Mouse (Mus musculus) hindbrain, embryonic 16.5 days (tissue): ENCODE measurements around the gene Pdzd2. TPM values are rescaled to one million over a fixed set of nuclear protein-coding genes. Genes with fewer than 3 reads are reported as not detected.

Experiments
- ATAC-seq: fragments of 200-750 bp; cut with Nextera tagmentation; 2 replicates; pipeline ENCODE4 v1.8.0; 2017; ENCODE audit warnings: moderate TSS enrichment, moderate library complexity
- H3K27ac ChIP-seq: fragments of 300-500 bp; sonication (generic); 2 replicates; pipeline ENCODE4 v1.5.1; 2014; ENCODE audit warnings: low read depth, mild to moderate bottlenecking, control low read depth, low read length, moderate library complexity
- H3K27me3 ChIP-seq: fragments of 300-500 bp; sonication (generic); replicated peaks from 2 replicates; pipeline ENCODE4 v1.6.1; 2014; ENCODE audit warnings: low read length; ENCODE audit not compliant: control insufficient read depth, insufficient read depth
- H3K36me3 ChIP-seq: fragments of 300-500 bp; sonication (generic); 2 replicates; pipeline ENCODE4 v1.6.1; 2014; ENCODE audit warnings: mild to moderate bottlenecking, low read length, moderate library complexity, mixed read lengths; ENCODE audit not compliant: control insufficient read depth, insufficient read depth
- H3K4me1 ChIP-seq: fragments of 300-500 bp; sonication (generic); 2 replicates; pipeline ENCODE4 v1.6.1; 2014; ENCODE audit warnings: low read depth, low read length; ENCODE audit not compliant: control insufficient read depth, insufficient read depth
- H3K4me2 ChIP-seq: fragments of 300-500 bp; sonication (generic); 2 replicates; pipeline ENCODE4 v1.6.1; 2014; ENCODE audit warnings: mild to moderate bottlenecking, low read length, control low read depth, moderate library complexity
- H3K4me3 ChIP-seq: fragments of 300-500 bp; sonication (generic); 2 replicates; pipeline ENCODE4 v1.5.1; 2014; ENCODE audit warnings: mild to moderate bottlenecking, low read length, control low read depth, moderate library complexity
- H3K9ac ChIP-seq: fragments of 300-500 bp; sonication (generic); 2 replicates; pipeline ENCODE4 v1.6.1; 2014; ENCODE audit warnings: low read depth, mild to moderate bottlenecking, control low read depth, low read length, moderate library complexity
- H3K9me3 ChIP-seq: fragments of 300-500 bp; sonication (generic); 2 replicates; pipeline ENCODE4 v1.6.1; 2014; ENCODE audit warnings: mild to moderate bottlenecking, low read length, moderate library complexity; ENCODE audit not compliant: control insufficient read depth
- WGBS: fragments of 180-500 bp; shearing (Covaris S2); extraction: QIAGEN DNeasy Blood & Tissue Kit; methylation state at CpG from one replicate; pipeline ENCODE4 v1.1.7; 2014; 5-methylcytosine and 5-hydroxymethylcytosine counted together
- polyA plus RNA-seq: library from polyadenylated mRNA; unstranded; fragments of >200 nt; fragmentation: Nextera tagmentation; extraction: Ambion mirVana; gene quantifications from 2 replicates; pipeline ENCODE4 v1.2.1, GENCODE M21; 2015

The Pdzd2 gene
- polyA plus RNA-seq, 1 experiment from 2014 or later, result 19.5 TPM

DNA sequence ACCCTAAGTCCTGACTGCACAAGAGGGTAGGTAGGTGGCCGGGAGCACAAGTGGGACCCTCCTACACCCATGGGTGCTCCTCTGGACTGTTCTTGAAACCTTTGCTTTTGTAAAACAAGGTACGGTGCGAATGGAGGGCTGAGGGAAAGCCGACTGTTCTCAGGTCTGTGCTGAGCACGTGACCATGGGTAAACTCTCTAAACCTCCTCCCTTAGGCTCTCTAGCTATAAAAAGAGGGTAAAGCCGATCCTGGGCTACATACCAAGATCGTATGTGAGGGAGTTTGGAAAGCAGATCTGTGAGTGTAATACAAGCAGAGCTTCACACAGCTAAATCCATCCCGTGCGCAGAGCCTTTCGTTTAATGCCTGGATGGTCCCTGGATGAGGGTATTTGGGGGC, 23.4 kb upstream of the Pdzd2 start:
- Histone ChIP-seq H3K27me3 (no peaks in the 10 kb centered on the region), H3K27ac (no peak overlapping the region), H3K4me1 (no peaks in the 10 kb centered on the region), H3K9ac (no peak overlapping the region), H3K36me3 (no peaks in the 10 kb centered on the region), H3K4me2 (no peak overlapping the region), H3K4me3 (no peak overlapping the region), H3K9me3 (no peaks in the 10 kb centered on the region)
- no peak for ATAC-seq
- 72% methylated on average over 10 of the region's 10 CpGs for WGBS

DNA sequence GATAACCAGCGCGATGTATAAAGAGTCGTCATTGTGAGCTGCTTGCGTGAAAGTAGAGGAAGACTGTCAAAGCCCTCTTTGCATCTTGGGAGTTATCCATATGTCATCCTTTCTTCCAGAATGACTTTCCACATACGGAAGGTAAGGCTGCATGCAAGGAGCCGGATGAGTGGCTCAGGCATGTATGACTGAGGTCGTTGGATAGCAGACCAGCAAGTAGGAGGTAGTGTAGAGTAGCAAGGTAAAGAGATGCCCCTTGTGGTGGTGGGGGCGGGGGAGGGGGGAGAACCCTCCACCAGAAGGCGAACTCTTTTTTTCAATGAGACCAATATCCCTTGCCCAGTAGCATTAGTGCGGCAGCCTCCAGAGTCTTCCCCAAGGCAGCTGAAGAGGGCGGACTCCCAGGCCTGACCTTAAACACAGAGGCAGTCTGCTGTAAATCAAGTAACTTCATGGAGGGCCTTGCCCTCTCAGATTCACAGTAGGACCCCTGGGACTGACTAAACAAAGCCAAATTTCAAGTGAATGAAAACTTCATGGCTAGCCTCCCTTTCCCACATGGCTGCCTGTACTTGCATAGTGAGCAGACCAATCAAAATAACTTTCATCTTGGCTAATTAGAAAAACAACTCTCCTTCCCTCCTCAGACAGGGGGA, 22.7 kb upstream of the Pdzd2 start:
- Histone ChIP-seq H3K9me3 (no peaks in the 10 kb centered on the region), H3K27me3 (no peaks in the 10 kb centered on the region), H3K36me3 (no peaks in the 10 kb centered on the region), H3K27ac (no peak overlapping the region), H3K9ac (no peak overlapping the region), H3K4me1 (no peaks in the 10 kb centered on the region), H3K4me3 (no peak overlapping the region), H3K4me2 (no peak overlapping the region)
- no peak for ATAC-seq
- WGBS, result 59% methylated on average over 11 of the region's 11 CpGs

DNA sequence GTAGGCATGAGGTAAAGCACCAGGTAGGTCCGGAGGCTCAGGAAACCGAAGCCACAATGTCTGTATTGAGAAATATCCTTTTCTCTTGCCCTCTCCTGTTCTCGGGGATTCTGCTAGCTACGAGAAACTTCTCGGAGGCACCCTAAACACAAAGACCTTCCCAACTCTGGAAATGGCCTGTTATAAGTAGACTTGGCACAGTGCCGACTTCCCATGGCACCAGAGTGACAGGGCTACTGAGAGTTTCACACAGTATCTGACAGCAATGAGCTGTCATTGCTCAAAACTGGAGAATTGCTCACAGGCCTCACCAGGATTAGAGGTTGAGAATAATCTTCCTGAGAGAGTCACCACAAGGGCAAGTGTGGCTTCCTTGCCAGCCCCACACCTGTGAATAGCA, 21.0 kb upstream of the Pdzd2 start:
- no peak overlapping the region for H3K4me3 ChIP-seq
- no peaks in the 10 kb centered on the region for H3K36me3 ChIP-seq
- no peaks in the 10 kb centered on the region for H3K4me1 ChIP-seq
- H3K4me2 ChIP-seq, result no peak overlapping the region
- no peaks in the 10 kb centered on the region for H3K27me3 ChIP-seq
- H3K9me3 ChIP-seq, result no peaks in the 10 kb centered on the region
- ATAC-seq, result no peak
- no peak overlapping the region for H3K9ac ChIP-seq
- no peak overlapping the region for H3K27ac ChIP-seq
- WGBS, result 75% methylated on average over 6 of the region's 6 CpGs

DNA sequence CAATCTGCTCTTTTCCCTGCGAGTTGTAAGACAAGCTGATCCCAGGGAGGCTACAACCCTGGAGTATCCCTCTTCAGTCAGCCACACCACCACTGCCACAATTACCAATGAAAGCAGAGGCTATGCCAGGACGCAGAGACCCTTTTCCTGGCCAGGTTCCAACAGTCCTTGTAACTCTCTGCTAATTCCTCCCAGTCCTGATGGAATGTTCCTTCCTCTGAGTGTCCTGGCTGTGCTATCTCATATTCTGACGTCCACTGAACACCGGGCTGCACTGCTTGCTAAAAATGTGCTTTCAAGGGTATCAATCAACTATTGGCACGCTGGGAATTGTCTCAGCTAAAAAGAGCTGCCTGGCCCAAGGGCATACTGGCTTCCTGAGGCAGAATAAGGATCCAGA, 18.7 kb upstream of the Pdzd2 start:
- ATAC-seq, result no peak
- WGBS, result 45% methylated on average over 5 of the region's 5 CpGs
- H3K27me3 ChIP-seq, result no peaks in the 10 kb centered on the region

DNA sequence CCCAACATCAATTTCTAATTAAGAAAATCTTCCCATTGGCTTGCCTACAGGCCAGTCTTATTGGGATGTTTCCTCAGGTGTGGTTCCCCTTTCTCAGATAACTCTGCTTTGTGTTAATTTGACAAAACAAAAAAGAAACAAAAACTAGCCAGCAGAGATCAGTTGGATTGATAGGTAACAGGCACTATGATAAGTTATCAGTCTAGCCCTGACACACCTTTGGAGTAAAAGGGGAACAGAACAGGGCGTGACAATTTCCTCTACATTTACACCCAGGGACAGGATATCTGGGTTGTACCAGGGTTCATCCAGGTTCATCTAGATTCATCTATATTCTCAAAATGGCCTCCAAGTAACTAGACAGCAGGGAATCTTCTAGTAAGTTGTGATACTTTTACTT, 18.0 kb upstream of the Pdzd2 start:
- 96% methylated on average over 1 of the region's 1 CpGs for WGBS
- H3K36me3 ChIP-seq, result no peaks in the 10 kb centered on the region
- no peak overlapping the region for H3K4me2 ChIP-seq

More for the DNA sequence above, 18.7 kb upstream of the Pdzd2 start:
- Histone ChIP-seq H3K27ac (no peak overlapping the region), H3K4me3 (no peak overlapping the region), H3K4me1 (no peaks in the 10 kb centered on the region), H3K9ac (no peak overlapping the region), H3K4me2 (no peak overlapping the region), H3K9me3 (no peaks in the 10 kb centered on the region), H3K36me3 (no peaks in the 10 kb centered on the region)

GRCm38 (mm10) chr15:12753201-12753600, 13.5 kb upstream of the Pdzd2 start:
- Histone ChIP-seq H3K9ac (no peak overlapping the region), H3K4me3 (no peak overlapping the region), H3K27me3 (no peaks in the 10 kb centered on the region), H3K27ac (no peak overlapping the region), H3K9me3 (no peaks in the 10 kb centered on the region), H3K4me1 (no peaks in the 10 kb centered on the region; the same call in 1 of the 2 replicates), H3K36me3 (no peaks in the 10 kb centered on the region), H3K4me2 (no peak overlapping the region)
- ATAC-seq, result no peak
- 66% methylated on average over 4 of the region's 4 CpGs for WGBS

More for the DNA sequence above, 18.0 kb upstream of the Pdzd2 start:
- no peak overlapping the region for H3K4me3 ChIP-seq
- H3K27ac ChIP-seq, result no peak overlapping the region
- no peaks in the 10 kb centered on the region for H3K9me3 ChIP-seq
- H3K27me3 ChIP-seq, result no peaks in the 10 kb centered on the region
- no peaks in the 10 kb centered on the region; the same call in 1 of the 2 replicates for H3K4me1 ChIP-seq
- H3K9ac ChIP-seq, result no peak overlapping the region
- no peak for ATAC-seq

- Histone ChIP-seq H3K9me3 (no peaks in the 10 kb centered on the region), H3K27ac (no peak overlapping the region), H3K4me3 (no peak overlapping the region), H3K36me3 (no peaks in the 10 kb centered on the region), H3K27me3 (no peaks in the 10 kb centered on the region), H3K4me1 (no peaks in the 10 kb centered on the region; the same call in 1 of the 2 replicates), H3K4me2 (no peak overlapping the region), H3K9ac (no peak overlapping the region)
- 94% methylated on average over 8 of the region's 8 CpGs for WGBS
- no peak for ATAC-seq
These were observed 11.2 kb upstream of the Pdzd2 start for GRCm38 (mm10) chr15:12750963-12751362.

DNA sequence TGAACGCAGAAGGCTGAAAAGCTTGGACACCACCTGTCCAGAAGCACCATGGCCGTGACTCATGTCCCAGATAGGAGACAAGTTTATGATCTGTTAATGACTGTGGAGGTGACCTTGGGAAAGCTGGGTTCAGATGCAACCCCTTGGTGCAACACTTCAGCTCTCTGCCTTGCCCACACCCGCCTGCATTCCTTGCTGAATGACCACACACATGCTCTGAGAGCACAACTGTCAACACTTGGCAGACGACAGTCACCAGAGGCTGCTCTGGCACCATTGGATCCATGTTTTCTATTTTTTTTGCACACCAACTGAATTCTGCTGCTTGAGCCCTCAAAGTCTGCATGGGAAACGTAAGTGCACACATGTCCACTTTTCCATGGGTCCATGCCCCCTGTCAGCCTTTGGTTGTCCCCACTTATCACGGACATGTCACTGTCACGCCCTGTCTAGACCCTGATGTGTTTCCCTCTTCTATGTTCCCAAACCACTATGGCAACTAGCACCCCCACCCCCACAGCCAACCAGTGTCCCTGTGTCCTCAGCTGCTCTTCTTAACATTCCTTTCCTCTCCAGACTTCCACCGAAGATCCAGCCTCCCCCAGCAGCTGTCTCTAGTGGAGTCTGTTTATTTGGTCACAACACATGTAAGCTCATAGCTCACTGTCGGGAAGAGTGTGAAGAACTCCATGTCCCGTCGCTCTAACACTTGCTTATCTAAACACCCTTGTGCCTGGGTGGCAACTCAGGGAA, 10.0 kb upstream of the Pdzd2 start:
- Histone ChIP-seq H3K9ac (no peak overlapping the region), H3K27me3 (no peaks in the 10 kb centered on the region), H3K36me3 (no peaks in the 10 kb centered on the region), H3K4me2 (no peak overlapping the region), H3K9me3 (no peaks in the 10 kb centered on the region), H3K4me3 (no peak overlapping the region), H3K4me1 (no peaks in the 10 kb centered on the region; the same call in 1 of the 2 replicates), H3K27ac (no peak overlapping the region)
- 89% methylated on average over 11 of the region's 11 CpGs for WGBS
- ATAC-seq, result no peak

- Histone ChIP-seq H3K4me2 (no peak overlapping the region), H3K27me3 (no peaks in the 10 kb centered on the region), H3K9me3 (no peaks in the 10 kb centered on the region), H3K4me3 (no peak overlapping the region), H3K4me1 (peaks cover 5% of the 10 kb centered on the region; the same call in 1 of the 2 replicates), H3K9ac (no peak overlapping the region), H3K36me3 (no peaks in the 10 kb centered on the region), H3K27ac (no peak overlapping the region)
- WGBS, result 90% methylated on average over 6 of the region's 6 CpGs
- no peak for ATAC-seq
These were observed 2.6 kb upstream of the Pdzd2 start for GRCm38 (mm10) chr15:12742117-12742906.
